Comparison of ENCODE assay signal across 8 mouse cellular contexts in genomic region chr12:5191628-5192379, GRCm38 (mm10).
DNase-seq lines count a peak whose midpoint lies in the region; ATAC-seq lines count a peak whose summit lies in the region.

No protein-coding gene starts in this region.

- no peak overlapping the region for H3K4me2 ChIP-seq in forebrain, embryonic 15.5 days (replicated peaks)
- H3K4me2 ChIP-seq in forebrain, embryonic 12.5 days: 0 out of 2 replicates have a peak overlapping the region, but pooled peaks have one; percentile 10
- H3K4me2 ChIP-seq in midbrain, embryonic 14.5 days (ENCODE audit: low read length): no peak overlapping the region

- H3K27ac ChIP-seq in forebrain, embryonic 10.5 days: peak overlapping the region; percentile 75
- H3K27ac ChIP-seq in forebrain, embryonic 15.5 days (replicated peaks): no peak overlapping the region
- H3K27ac ChIP-seq in forebrain, embryonic 12.5 days: no peak overlapping the region
- peak overlapping the region; percentile 74 for H3K27ac ChIP-seq in limb, embryonic 10.5 days
- no peak overlapping the region; the same call in 1 of the 2 replicates for H3K27ac ChIP-seq in midbrain, embryonic 14.5 days (replicated peaks; ENCODE audit: low read depth, low read length)

- 16% methylated on average over 14 of the region's 14 CpGs for WGBS in forebrain, embryonic 10.5 days
- WGBS in forebrain, embryonic 15.5 days: 30% methylated on average over 14 of the region's 14 CpGs
- 22% methylated on average over 14 of the region's 14 CpGs for WGBS in forebrain, embryonic 12.5 days
- WGBS in limb, embryonic 10.5 days: 8% methylated on average over 14 of the region's 14 CpGs
- 11% methylated on average over 14 of the region's 14 CpGs for WGBS in midbrain, embryonic 14.5 days

- no peaks in the 10 kb centered on the region for H3K9me3 ChIP-seq in forebrain, embryonic 10.5 days
- no peaks in the 10 kb centered on the region for H3K9me3 ChIP-seq in forebrain, embryonic 15.5 days
- no peaks in the 10 kb centered on the region for H3K9me3 ChIP-seq in forebrain, embryonic 12.5 days
- no peaks in the 10 kb centered on the region for H3K9me3 ChIP-seq in limb, embryonic 10.5 days (replicated peaks)
- H3K9me3 ChIP-seq in midbrain, embryonic 14.5 days (ENCODE audit: control insufficient read depth, low read length): no peaks in the 10 kb centered on the region

- peak; percentile 47 for DNase-seq in forebrain, embryonic 10.5 days (ENCODE audit: extremely low spot score, low spot score)
- DNase-seq in heart, postnatal 25 days (ENCODE audit: low spot score): peak; percentile 53
- DNase-seq in limb, embryonic 10.5 days (ENCODE audit: low spot score): peak; percentile 53
- DNase-seq in midbrain, embryonic 14.5 days: peak; percentile 51
- peak; percentile 12 for DNase-seq in thymus, postnatal 0 days (ENCODE audit: low spot score)
- no peak for DNase-seq in natural killer cell, adult 2 months (ENCODE audit: low spot score in 2 of 2)

- 0 out of 2 replicates have a peak, but pooled peaks cover 4% of the 10 kb centered on the region for H3K27me3 ChIP-seq in forebrain, embryonic 10.5 days (ENCODE audit: poor library complexity, severe bottlenecking)
- H3K27me3 ChIP-seq in forebrain, embryonic 15.5 days: no peaks in the 10 kb centered on the region
- 0 out of 2 replicates have a peak, but pooled peaks cover 4% of the 10 kb centered on the region for H3K27me3 ChIP-seq in forebrain, embryonic 12.5 days
- no peaks in the 10 kb centered on the region for H3K27me3 ChIP-seq in limb, embryonic 10.5 days (ENCODE audit: low read depth, poor library complexity, severe bottlenecking)
- H3K27me3 ChIP-seq in midbrain, embryonic 14.5 days (ENCODE audit: control insufficient read depth, insufficient read depth, low read length): no peaks in the 10 kb centered on the region

- H3K4me3 ChIP-seq in forebrain, embryonic 10.5 days: no peak overlapping the region
- no peak overlapping the region for H3K4me3 ChIP-seq in forebrain, embryonic 15.5 days
- H3K4me3 ChIP-seq in forebrain, embryonic 12.5 days (replicated peaks): no peak overlapping the region
- peak overlapping the region; percentile 36; the same call in 1 of the 2 replicates for H3K4me3 ChIP-seq in limb, embryonic 10.5 days
- no peak overlapping the region for H3K4me3 ChIP-seq in midbrain, embryonic 14.5 days (replicated peaks; ENCODE audit: low read depth, low read length)

- no peaks in the 10 kb centered on the region for H3K36me3 ChIP-seq in forebrain, embryonic 10.5 days (replicated peaks)
- no peaks in the 10 kb centered on the region for H3K36me3 ChIP-seq in forebrain, embryonic 15.5 days
- H3K36me3 ChIP-seq in forebrain, embryonic 12.5 days (replicated peaks): no peaks in the 10 kb centered on the region
- H3K36me3 ChIP-seq in limb, embryonic 10.5 days: no peaks in the 10 kb centered on the region
- H3K36me3 ChIP-seq in midbrain, embryonic 14.5 days (ENCODE audit: control insufficient read depth, insufficient read depth, low read length): no peaks in the 10 kb centered on the region

- no peak; the same call in 1 of the 2 replicates for ATAC-seq in forebrain, embryonic 15.5 days (replicated peaks)
- ATAC-seq in forebrain, embryonic 12.5 days (ENCODE audit: low FRiP score): 0 out of 2 replicates have a peak, but pooled peaks have one; percentile 11
- ATAC-seq in midbrain, embryonic 14.5 days (ENCODE audit: low FRiP score, low TSS enrichment): peak; percentile 19; the same call in 1 of the 2 replicates

- no peak overlapping the region for H3K9ac ChIP-seq in forebrain, embryonic 15.5 days (replicated peaks)
- H3K9ac ChIP-seq in forebrain, embryonic 12.5 days: 0 out of 2 replicates have a peak overlapping the region, but pooled peaks have one; percentile 25
- H3K9ac ChIP-seq in midbrain, embryonic 14.5 days (replicated peaks; ENCODE audit: low read length): no peak overlapping the region

- intact Hi-C loops in heart, postnatal 25 days (cut with DNase I): no loop called here

- peaks cover 57% of the 10 kb centered on the region for H3K4me1 ChIP-seq in forebrain, embryonic 10.5 days
- peaks cover 37% of the 10 kb centered on the region for H3K4me1 ChIP-seq in forebrain, embryonic 15.5 days
- peaks cover 49% of the 10 kb centered on the region for H3K4me1 ChIP-seq in forebrain, embryonic 12.5 days
- H3K4me1 ChIP-seq in limb, embryonic 10.5 days: peaks cover 65% of the 10 kb centered on the region
- H3K4me1 ChIP-seq in midbrain, embryonic 14.5 days (ENCODE audit: control insufficient read depth, insufficient read depth, low read length): peaks cover 44% of the 10 kb centered on the region

Comparison
In these comparisons a context has a peak if more than half of its experiments do, and no peak if none do; other contexts are left out.
1. H3K27ac ChIP-seq: peak in forebrain, embryonic 10.5 days (single experiment) and limb, embryonic 10.5 days (single experiment); none in forebrain, embryonic 15.5 days (single experiment), forebrain, embryonic 12.5 days (single experiment) and midbrain, embryonic 14.5 days (single experiment).
2. DNase-seq: peak in forebrain, embryonic 10.5 days (single experiment), heart, postnatal 25 days (single experiment), limb, embryonic 10.5 days (single experiment), midbrain, embryonic 14.5 days (single experiment) and thymus, postnatal 0 days (single experiment); none in natural killer cell, adult 2 months (0 of 2).